Mouse (Mus musculus) cerebellum, adult 9-11 months (tissue): ENCODE data around the gene Kcnd3.

Source experiments
- DNase-seq: peaks from one replicate; pipeline ENCODE4 v3.0.0; 2022

Kcnd3 gene

DNA sequence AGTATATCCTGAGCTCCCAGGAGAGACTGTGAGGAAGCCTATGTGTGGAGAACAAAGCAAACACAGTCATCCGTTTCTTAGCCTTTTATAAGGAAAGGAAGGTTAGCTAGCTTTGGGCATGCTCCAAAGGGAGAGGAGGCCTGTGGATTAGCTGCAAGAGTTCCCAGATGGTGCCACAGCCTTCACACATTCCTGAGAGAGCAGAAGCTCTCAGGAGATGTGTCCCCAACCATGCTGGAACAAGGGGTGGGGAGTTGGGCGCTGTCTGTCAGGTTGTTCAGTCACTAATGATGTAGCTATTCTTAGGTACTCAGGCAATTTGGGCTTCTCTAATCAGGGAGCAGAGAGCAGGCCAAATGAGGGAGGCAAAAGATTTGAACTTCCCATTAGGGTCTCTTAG, 140.1 kb downstream of the Kcnd3 start:
- DNase-seq, result peak; percentile 54

DNA sequence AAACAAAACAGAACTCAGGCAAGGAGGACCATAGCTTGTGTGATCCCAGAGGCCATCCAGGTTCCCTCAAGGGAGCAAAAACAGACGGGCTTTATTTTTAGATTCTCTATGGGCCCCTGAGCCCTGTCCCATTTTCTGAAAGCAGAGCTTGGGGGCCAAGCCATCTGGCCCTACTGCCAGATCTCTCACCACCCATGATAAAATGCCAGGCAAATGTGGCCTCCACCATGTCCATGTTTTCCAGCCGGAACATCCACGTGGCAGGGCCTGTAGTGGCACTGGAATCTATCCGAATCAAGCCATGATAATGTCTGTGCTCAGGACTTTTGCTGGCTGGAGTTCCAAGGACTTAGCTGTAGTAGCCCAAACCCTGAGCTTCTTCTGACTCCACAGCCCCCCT, 148.4 kb downstream of the Kcnd3 start:
- peak; percentile 75 for DNase-seq

DNA sequence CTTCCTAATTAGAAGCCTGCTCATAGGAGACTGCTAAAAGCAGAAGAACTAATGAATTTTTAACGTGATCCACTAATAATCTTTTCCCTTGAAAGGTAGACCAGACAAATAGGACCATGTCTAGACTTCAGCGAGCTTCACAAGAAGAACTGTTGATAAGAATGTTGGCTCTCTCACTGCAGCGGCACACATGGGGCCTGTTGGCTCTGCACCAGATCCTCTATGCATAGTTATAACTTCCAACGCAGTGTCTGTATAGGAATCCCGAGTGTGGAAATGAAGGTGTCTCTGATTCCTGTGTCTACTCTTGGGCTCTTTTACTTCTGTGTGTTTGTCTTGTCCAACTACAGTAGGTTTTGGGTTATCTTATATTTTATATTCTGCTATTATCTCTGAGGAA, 150.8 kb downstream of the Kcnd3 start:
- DNase-seq, result no peak

DNA sequence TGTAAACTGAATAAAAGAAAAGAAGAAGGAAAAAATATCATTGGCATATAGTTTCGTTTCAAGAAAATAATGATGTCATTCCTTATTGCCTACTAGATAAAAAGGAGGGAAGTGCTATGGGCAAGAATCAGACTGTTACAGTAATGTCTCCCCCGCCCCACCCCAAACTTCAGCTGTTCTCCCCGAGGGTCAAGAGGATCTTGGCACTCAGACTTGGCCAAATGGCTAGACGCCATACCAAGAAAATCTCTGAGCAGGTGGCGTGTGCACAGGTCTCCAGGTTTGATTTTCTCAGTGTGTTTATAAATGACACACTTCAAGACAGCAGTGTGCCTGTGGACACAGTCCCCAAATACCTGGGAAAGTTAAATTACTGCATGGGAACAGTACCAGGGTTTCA, 153.6 kb downstream of the Kcnd3 start:
- DNase-seq, result peak; percentile 79

DNA sequence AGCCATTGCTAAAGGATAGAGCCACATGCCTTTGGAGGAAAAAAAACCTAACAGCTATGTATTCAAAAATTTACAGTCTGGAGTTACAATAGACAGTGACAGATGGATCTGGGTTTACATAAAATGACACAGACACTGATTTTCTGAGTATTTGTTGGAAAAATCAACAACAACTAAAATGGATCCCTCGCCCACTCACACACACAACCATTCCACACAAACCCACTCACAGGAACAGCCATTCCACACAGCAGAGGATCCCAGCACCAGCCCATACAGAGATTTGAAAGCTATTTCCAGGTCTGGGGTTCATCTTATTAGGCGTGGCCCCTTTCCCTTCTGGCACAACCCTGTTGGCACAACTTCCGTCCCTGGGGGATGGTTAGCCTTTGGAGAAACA, 156.7 kb downstream of the Kcnd3 start:
- no peak for DNase-seq

DNA sequence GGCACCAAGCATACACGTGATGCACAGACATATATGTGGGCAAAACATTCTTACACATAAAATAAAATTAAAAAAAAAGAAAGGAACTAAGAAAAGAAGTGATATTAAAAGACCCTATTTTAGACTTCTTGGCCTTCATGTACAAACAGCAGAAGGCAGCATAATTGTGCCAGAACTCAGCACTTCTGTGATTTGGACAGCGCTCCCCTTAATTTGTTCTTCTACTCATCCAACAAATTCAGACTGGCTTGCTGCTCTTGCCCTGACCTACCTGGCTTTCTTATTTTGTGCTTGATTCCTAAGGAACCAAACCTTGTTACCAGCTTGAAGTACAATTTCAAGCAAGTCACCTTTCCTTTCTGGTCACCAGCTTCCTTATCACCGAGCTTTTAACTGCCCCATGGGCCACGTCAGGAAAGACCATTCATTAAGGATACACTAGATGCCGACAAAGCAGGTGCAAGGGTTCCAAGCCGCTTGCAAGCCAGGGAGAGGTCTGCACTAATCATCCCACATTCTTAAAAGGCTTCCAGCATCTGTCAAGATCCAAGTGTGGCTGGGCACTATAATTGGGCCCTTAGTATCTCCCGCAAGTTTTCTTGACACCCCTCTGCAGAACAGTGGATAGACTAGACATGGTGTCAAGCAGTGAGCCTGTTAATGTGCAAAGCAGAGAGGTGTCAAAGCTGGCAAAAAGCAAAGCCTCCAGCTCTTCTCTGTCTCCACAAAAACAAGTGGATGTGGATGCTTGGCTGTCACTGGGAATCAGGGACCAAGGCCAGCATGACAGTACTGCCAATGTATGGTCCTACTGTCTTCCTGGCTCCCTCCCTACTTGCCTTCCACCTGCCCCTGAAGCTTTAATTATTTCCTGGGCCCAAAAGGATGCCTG, 159.6 kb downstream of the Kcnd3 start:
- peak; percentile 86 for DNase-seq

DNA sequence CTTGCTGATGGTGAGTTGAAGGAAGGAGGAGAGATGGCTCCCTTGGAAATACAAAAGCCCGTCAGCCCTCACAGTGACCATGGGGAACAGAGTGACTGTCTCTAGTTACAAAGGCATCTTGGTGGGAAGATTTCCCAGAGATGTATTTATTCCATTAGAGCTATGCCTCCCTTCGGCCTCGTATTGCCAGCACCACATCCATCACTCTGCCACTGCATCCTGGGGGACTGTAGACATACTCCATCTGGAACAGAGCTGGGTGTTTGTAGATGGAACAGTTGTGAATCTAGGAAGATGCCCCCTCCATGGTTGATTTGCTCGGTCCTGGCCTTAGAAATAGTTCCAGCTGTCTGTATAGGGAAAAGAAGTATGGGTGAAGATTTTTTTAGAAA, 160.3 kb downstream of the Kcnd3 start:
- no peak for DNase-seq

DNA sequence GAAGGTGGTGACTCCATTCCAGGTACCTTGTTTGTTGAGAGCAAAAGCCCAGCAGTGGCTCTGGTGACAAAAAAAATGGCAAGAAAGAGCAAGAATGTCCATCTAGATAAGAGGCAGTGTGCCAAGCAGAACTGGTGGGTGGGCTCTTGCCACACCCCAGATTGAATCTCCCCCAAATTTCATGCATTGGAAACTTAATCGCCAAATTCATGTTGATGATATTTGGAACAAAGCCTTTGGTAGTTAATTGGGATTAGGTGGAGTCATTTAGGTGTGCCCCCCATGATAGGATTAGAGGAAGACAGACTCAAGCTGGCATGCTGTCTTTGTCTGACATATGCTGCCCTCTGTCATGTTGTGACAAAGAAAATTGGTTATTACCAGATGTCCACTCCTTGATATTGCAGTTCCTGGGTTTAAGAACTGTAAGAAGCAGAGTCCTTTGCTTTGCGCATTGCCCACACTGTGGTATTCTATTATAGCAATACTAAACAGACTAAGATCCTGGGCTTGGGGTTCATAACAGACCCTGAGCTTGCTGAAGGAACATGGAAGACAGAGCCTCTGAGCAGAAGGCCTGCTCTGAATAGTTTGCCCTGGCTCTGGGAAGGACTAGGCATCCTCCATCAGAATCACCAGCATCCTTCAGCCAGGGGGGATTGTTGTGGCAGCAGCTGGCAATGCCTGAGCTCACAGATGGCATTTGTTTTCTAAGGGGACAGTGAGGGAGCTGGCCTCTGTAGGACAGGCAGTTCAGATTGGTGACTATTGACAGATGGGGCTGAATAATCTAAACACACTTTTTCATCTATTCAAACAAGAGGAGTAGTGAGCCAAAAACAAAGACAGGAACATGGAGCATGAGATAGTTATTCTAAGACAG, 165.0 kb downstream of the Kcnd3 start:
- DNase-seq, result peak; percentile 58

DNA sequence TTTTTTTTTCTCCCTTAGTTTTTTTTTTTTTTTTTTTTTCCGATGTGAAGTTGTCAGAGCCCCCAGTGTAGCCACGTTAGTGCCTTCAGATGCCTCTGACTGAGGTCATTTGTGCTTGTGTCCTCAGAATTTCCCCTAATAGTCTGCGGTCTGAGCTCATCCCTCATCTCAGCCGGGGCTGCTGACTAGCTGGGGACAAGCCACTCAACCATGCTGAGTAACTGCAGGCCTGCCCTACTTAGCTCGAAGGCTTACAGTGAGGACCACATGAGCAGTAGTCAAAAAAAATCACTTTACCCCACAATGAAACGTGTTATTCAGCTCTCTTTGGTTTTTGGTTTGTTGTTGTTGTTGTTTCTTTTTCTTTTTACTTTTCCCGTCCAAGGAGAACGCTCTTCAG, 169.0 kb downstream of the Kcnd3 start:
- DNase-seq, result no peak

DNA sequence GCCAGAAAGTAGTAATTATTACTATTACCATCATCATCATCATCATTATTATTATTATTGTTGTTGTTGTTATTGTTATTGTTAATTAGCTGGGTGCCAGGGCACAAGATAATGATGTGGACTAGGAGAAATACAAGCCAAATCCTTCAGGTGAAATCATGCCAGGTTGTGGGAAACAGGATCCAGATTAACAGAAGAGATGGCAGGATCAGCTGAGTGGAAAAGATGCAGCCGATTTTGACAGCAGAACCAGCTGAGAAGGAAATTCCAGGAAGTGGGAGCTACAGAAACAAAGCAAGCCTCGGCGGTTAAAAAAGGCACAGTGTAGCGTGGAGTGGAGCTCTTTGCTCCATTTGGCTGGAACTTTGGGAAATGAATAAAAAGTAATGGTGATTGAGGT, 171.0 kb downstream of the Kcnd3 start:
- no peak for DNase-seq

DNA sequence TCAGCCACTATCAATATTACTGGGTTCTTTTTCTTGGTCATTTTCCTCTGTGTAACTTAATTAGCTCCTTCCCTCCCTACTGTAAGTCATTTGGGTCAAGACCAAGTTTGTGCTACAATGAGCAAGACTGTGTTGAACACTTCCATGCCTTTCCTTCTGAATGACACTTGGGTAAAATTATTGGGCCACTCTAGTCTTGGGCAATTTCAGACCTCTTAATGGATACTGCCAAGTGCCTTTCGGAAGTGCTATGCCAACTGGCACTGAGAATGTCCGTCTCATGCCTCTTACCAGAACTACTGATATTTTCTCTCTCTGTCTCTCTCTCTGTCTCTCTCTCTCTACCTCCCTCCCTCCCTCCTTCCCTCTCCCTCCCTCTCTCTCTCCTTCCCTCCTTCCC, 173.8 kb downstream of the Kcnd3 start:
- no peak for DNase-seq

DNA sequence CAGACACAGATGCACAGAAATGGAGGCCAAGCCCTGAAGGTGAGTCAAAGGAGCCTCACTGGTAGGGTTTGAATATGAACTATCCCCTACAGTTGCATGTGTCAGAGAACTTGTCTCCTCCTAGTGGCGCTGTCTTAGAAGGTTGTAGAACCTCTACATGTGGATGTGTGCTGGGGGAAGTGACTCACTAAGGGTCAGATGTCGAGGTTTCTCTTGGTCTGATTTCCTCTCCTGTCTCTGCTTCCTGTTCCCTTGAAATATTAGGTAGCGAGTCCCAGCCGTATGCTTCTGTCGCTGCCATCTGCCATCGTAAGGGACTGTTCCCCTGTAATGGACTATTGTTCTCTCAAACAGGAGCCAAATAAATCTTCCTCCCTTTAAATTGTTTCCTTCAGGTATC, 175.1 kb downstream of the Kcnd3 start:
- DNase-seq, result no peak

DNA sequence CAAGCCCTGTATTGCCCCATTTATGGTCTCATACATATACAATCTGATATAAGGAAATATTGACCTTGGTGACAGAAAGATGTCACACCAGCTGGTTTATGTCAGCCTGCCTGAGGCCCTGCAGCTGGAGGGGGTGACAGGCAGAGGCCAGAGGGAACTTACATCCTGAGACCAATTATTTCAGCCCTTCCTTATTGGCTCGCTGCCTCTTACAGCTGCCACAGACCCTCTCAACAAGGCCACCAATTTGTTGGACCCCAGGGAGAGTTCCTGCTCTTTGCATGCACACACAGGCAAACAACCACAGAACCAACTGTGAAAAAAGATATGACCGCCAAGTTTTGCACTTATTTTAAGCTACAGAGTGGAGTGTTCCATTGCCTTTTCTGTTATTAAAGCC, 180.2 kb downstream of the Kcnd3 start:
- DNase-seq, result no peak

DNA sequence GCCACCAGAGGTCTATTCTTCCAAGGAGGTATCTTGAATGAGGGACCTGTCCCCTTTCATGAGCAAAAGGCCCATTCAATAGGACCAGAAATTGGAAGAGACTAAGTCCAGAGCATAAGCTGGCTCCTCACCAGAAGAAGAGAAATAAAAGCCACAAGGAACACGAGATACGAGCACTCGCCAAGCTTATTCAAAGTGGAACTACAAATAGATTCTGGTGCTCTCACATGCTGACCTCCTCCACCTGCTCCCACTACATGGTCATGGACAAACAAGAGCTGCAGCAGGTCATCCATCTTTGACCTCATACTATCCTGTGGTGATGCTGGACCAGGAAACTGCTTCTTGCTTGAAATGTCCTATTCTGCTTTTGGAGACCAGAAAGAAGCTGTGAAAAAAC, 180.9 kb downstream of the Kcnd3 start:
- peak; percentile 44 for DNase-seq

DNA sequence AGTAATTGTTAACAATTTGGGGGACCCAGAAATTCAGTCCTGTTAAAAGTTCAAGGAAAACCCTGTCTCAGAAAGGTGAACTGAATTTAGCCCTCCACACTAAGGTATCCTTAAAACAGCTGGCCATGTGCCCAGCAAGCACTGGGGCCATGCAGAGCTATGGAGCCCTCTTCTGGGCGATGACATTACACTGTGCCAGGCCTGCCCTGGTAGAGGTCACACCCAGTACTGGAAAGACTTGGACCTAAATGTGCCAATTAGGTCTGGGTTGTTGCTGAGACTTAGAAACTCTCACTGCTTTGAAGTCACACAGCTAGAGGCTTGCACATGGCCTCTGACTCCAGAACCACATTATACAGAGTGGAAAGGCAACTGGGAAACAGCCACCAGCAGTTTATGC, 190.1 kb downstream of the Kcnd3 start:
- DNase-seq, result peak; percentile 70

DNA sequence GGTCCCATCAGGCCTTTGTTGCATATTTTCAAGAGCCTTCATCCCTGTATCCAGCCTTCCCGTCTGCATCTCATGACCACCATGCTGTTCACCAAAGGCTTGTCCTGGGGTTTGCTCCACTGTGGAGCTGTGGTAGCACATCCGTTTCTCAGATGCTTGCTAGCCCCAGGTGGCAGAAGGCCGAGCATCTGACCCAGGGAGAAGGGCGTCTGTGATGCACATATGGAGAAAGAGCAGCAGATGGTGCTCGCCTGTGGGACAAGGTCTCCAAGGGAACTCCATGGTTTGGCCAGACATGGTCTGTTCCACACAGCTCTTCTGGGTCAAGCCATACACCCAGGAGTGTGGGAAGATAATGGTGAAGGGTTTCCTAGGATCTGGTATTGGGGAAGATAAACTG, 191.4 kb downstream of the Kcnd3 start:
- peak; percentile 95 for DNase-seq

DNA sequence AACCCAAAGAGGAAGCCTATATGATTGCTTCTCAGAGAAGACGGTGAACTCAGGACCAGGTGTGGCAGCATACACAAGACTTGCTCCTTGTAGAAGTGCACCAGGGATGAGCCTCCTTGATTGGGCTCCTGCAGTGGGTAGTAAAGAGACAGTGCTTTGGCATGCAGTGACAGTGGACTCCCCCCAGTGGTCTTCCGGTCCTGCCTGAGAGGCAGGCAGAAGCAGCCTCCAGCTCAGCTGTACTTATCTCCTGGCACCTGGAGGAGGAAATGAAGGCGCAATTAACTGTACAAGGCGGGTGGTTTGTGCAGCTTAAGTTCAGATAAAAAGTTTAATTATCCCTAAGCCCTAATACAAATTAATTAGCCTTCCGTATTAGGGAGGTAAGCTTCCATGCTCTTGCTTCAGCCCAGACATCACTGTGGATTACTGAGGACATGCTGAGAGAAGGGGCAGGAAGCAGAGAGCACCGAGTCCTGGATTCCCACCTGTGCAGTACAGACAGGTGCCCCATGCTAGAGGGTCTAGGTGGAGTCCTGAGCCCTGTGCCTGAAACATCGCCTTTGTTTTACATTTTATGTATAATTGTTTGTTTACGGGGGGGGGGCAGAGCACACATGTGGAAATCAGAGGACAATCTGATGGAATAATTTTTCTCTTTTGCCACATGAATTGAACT, 196.9 kb downstream of the Kcnd3 start:
- DNase-seq, result no peak

DNA sequence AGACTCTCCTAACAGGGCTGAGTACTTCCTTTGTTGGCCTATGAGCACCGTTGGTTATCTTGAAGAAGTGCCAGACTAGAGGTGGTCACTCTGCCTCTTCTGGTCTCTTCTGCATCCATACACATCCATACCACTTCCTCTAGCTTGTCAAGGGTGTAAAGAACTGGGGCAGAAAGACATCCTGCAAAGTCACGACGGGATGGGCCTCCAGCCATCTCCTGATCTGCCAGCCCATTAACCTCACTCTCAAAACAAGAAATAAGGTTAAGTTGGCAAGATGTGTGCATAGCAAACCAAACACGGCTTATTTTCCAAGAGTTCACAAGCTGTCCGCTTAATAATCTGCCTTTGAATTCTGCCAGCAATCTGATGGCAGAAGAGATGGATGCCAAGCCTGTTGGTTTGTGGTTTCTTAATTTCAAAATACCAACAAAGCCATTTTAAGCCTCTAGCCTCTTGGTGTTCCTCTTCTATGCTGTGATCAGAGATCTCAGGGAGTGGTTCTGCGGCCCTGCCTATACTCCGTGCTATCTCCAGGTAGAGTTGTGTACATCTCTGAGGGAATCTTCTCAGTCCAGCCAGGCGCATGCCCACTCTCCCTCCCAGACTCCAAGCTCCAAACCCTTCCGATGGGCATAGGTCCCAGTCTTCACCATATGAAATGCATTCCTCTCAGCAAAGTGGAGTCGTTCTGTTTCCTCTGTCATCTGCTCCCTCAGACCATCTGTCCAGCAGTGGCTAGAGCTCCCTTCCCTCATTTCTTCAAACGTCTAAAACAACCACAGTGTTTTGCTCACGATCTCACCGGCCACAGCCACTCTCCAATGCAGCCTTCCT, 201.6 kb downstream of the Kcnd3 start:
- DNase-seq, result peak; percentile 88

DNA sequence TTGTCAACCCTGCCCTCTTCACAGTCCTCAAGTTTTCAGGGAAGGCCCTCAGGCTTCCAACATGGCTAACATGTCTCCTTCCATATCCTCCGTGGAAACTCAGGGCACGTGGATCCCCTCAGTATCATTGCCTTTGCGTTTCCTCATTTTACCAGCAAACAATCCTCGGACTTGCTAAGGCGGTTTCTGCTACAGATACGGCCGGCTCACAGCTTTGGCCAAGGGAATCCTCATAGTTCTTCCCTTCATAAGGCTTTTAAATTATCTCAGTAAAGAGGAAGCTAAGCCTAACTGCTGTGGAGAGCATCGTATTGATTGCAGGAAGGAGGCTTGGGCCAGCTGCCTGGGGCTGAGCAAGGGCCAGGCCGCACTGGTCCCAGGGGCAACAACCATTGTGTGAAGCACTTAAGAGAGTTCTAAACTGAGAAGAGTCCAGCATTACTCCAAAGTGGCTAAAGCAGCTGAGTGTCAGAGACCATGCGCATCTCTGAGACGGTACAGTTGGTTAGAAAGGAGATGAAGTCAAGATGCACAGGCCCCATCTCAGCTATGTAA, 203.0 kb downstream of the Kcnd3 start:
- no peak for DNase-seq

DNA sequence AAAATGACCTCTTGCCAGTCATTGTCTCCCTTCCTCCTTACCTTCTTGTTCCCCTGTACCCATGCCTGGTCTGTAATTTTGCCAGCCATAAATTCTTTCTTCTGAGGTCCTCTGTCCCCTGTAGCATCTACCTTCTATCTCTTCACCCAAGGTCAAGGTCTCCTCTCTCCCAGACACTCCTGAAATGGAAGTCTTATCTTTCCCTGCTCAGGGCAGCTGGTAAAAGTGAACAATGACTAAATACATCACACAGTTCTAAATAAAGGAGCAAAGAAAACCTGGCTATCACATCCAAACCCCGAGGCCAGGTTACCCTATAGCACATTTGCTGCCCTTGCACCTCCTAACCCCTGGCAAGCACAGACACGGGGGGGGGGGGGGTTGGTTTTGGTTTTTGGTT, 208.4 kb downstream of the Kcnd3 start:
- no peak for DNase-seq

DNA sequence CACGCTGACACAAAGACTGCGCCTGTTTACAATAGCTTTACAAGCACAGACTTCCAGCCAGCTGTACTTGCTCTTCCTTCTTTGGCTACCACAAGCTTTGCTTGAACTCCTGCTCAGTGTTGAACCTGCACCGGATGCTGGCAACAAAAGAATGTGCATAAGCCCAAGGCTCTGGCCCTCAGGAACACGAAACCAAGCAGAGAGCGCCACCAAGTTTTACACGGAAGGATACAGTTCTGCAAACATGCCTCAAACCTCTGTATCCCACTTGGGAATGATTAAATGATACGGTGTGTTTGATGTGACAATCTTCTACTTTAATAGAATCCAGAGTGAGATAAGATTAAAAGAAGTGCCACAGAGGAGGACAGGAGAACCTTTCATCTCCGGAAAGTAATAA, 210.9 kb downstream of the Kcnd3 start:
- no peak for DNase-seq

DNA sequence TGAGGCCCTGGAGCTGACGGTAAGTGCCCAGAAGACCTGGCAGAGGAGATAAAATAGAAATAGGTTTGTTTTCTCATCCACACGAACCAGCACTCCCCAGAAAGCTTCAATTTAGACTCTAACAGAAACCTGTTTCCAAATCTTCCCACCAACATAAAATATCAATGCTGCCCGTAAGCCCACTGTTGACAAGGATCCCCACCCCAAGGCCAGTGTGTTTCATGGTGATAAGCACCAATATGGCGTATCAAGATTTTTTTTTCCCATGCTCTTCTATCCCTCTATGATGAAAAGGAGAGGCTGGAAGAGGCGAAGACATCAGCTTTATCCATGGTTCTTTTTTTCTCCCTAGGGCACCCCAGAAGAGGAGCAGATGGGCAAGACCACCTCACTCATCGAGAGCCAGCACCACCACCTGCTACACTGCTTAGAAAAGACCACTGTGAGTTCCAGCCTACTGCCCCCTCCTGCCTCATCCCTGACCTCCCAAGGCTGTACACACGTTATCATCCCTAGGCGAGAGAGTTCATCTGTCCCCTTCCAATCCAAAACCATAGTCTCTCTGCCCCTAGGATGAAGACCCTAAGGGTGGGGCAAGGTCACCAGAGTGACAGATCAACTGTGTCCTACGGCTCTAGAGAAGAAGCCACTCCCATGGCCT, 213.1 kb downstream of the Kcnd3 start:
- no peak for DNase-seq
